Mouse (Mus musculus) midbrain, embryonic 15.5 days (tissue): ENCODE data around the gene Olfr695. TPM values are rescaled to one million over a fixed set of nuclear protein-coding genes. Genes with fewer than 3 reads are reported as not detected.
"Not testable (repeated sequence)": the region's sequence is repeated elsewhere in the genome, so short reads cannot be mapped to it uniquely, and the experiment has no call there.

Experiments used
- ATAC-seq: fragments of 200-750 bp; cut with Nextera tagmentation; replicated peaks from 2 replicates; pipeline ENCODE4 v1.8.0; 2017; ENCODE audit warnings: moderate TSS enrichment
- H3K27ac ChIP-seq: fragments of 300-500 bp; sonication (generic); 2 replicates; pipeline ENCODE4 v1.5.1; 2015; ENCODE audit warnings: mild to moderate bottlenecking, inconsistent platforms
- H3K27me3 ChIP-seq: fragments of 300-500 bp; sonication (generic); replicated peaks from 2 replicates; pipeline ENCODE4 v1.6.1; 2015; ENCODE audit warnings: inconsistent platforms
- H3K36me3 ChIP-seq: fragments of 300-500 bp; sonication (generic); replicated peaks from 2 replicates; pipeline ENCODE4 v1.6.1; 2015; ENCODE audit warnings: inconsistent platforms
- H3K4me1 ChIP-seq: fragments of 300-500 bp; sonication (generic); 2 replicates; pipeline ENCODE4 v1.6.1; 2015; ENCODE audit warnings: inconsistent platforms
- H3K4me2 ChIP-seq: fragments of 300-500 bp; sonication (generic); 2 replicates; pipeline ENCODE4 v1.6.1; 2015; ENCODE audit warnings: inconsistent platforms, mild to moderate bottlenecking, moderate library complexity
- H3K4me3 ChIP-seq: fragments of 300-500 bp; sonication (generic); 2 replicates; pipeline ENCODE4 v1.5.1; 2015; ENCODE audit warnings: mild to moderate bottlenecking, inconsistent platforms
- H3K9ac ChIP-seq: fragments of 300-500 bp; sonication (generic); 2 replicates; pipeline ENCODE4 v1.6.1; 2015; ENCODE audit warnings: mild to moderate bottlenecking, inconsistent platforms
- H3K9me3 ChIP-seq: fragments of 300-500 bp; sonication (generic); 2 replicates; pipeline ENCODE4 v1.6.1; 2016; ENCODE audit warnings: inconsistent platforms
- WGBS: fragments of 180-500 bp; shearing (Covaris S2); methylation state at CpG from one replicate; pipeline ENCODE4 v1.1.7; 2015; ENCODE audit warnings: mixed read lengths; 5-methylcytosine and 5-hydroxymethylcytosine counted together
- polyA plus RNA-seq: library from polyadenylated mRNA; unstranded; fragments of >200 nt; fragmentation: Nextera tagmentation; extraction: Ambion mirVana; gene quantifications from 2 replicates; pipeline ENCODE4 v1.2.1, GENCODE M21; 2015

Gene Olfr695
- not detected in 2 replicates for polyA plus RNA-seq

DNA sequence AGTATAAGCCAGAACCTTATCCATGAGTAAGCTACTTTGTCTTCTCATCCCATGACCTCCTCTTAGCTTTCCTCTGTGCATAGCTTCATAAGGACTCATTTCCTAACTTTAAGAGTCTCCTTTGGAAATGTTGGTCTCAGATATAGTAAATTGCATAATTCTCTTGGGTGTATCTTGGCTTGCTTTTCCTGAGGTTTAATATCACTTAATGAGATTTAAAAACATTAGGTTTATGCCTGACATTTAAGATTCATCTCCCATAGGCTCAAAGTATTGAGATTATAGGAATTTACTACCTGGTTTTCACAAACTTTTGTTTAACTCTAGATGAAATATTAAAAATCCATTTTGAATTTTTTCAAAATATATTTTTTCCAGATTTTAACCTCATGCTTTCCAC is at the start of gene Olfr695:
Gene Olfr695 (minus strand): TSS at position 101 of the 400 bp plus-strand sequence.
- no peaks in the 10 kb centered on the region for H3K36me3 ChIP-seq
- H3K4me1 ChIP-seq = no peaks in the 10 kb centered on the region
- H3K9me3 ChIP-seq = no peaks in the 10 kb centered on the region
- no peak within 1 kb of the TSS for H3K27ac ChIP-seq
- H3K27me3 ChIP-seq = no peaks in the 10 kb centered on the region
- ATAC-seq = no peak
- no peak within 1 kb of the TSS for H3K9ac ChIP-seq
- H3K4me2 ChIP-seq = no peak within 1 kb of the TSS
- no peak within 1 kb of the TSS for H3K4me3 ChIP-seq

DNA sequence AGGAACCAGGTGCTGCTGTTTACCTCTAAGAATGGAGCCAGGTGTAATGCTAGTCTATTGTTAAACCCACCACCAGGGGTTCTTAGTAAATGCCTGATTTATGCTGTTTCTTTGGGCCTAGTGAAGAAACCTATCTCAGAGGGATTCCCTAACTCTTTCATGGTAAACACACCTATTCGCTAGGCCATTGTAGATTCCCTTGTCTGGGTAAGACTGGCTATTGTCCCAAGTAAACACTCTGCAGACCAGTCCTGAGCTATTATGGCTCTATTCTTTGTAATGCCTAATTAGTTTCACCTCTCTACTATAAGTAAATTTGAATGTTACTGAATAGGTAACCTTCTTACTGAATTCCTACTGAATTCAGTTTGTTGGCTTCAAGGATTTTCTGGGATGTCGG is 44.8 kb upstream of the Olfr695 start:
- WGBS = 92% methylated on average over 2 of the region's 2 CpGs
- ATAC-seq, H3K4me1 ChIP-seq: not testable (repeated sequence)

DNA sequence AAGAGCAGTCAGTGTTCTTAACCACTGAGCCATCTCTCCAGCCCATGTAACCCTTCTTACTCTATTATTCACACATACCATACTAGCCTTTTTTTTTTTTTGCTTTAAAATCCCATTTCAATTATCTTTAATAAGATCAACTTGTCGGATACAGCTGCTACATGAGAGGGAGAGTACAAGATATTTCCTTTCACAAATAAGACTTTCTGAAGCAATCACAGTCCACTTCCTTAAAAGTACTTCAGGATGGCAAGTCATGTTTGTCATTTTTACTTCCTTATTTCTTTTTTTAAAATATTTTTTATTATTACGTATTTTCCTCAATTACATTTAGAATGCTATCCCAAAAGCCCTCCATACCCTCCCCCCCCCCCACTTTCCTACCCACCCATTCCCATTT is 42.6 kb upstream of the Olfr695 start:
- Histone ChIP-seq H3K4me2 (no peak overlapping the region), H3K9me3 (no peaks in the 10 kb centered on the region; the same call in none of the 2 replicates), H3K4me1 (no peaks in the 10 kb centered on the region), H3K36me3 (no peaks in the 10 kb centered on the region), H3K27me3 (no peaks in the 10 kb centered on the region), H3K9ac (no peak overlapping the region), H3K27ac (no peak overlapping the region), H3K4me3 (no peak overlapping the region)
- ATAC-seq = no peak
- 94% methylated on average over 2 of the region's 2 CpGs for WGBS

More for the DNA sequence above, 44.8 kb upstream of the Olfr695 start:
- not testable (repeated sequence) for H3K27me3 ChIP-seq, H3K36me3 ChIP-seq, H3K4me2 ChIP-seq, H3K9ac ChIP-seq, H3K9me3 ChIP-seq, H3K27ac ChIP-seq, H3K4me3 ChIP-seq

DNA sequence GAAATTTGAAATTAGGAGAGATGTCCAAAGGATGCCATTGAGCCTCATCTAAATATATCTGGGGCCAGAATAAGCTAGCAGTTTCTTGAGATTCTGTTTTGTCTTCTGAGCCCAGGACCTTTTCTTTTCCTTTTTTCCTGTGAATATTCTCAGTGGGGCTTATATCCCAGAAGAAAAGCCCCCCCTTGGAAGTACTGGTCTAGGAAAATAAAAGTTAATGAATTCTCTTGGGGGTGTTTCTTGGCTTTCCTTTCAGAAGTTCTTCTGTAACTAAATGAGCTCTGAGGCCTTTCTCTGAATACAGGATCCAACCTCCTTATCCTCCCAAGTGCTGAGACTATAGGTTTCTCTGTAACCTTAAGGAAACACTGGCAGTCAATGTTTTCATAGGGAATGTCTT is 39.1 kb upstream of the Olfr695 start, which contains the start of gene Olfr698:
Gene Olfr698 (minus strand): TSS at position 101 of the 400 bp plus-strand sequence.
- Histone ChIP-seq H3K4me1 (no peaks in the 10 kb centered on the region), H3K4me2 (no peak within 1 kb of the TSS), H3K4me3 (no peak within 1 kb of the TSS), H3K27me3 (no peaks in the 10 kb centered on the region), H3K9me3 (no peaks in the 10 kb centered on the region), H3K9ac (no peak within 1 kb of the TSS), H3K36me3 (no peaks in the 10 kb centered on the region), H3K27ac (no peak within 1 kb of the TSS)
- no peak for ATAC-seq

DNA sequence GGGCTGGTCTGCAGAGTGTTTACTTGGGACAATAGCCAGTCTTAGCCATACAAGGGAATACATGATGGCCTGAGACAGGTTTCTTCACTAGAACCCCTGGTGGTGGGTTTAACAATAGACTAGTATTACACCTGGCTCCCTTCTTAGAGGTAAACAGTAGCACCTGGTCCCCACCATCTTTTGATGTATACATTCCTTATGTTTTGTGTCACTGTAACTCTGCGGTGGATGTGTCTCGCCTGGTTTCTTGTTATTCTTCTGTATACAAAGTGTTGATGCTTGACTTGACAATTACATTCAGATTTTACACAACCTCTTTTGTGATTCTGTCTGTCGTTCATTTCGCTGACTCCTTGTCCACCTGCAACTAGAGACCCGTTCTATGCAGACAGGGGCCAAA is 29.6 kb upstream of the Olfr695 start:
- no peak for ATAC-seq
- H3K4me1 ChIP-seq = no peaks in the 10 kb centered on the region
- no peaks in the 10 kb centered on the region for H3K9me3 ChIP-seq
- H3K27me3 ChIP-seq = no peaks in the 10 kb centered on the region
- no peaks in the 10 kb centered on the region for H3K36me3 ChIP-seq
- WGBS = 91% methylated on average over 5 of the region's 5 CpGs
- no peak overlapping the region for H3K4me3 ChIP-seq
- no peak overlapping the region for H3K4me2 ChIP-seq
- H3K9ac ChIP-seq = no peak overlapping the region
- no peak overlapping the region for H3K27ac ChIP-seq

DNA sequence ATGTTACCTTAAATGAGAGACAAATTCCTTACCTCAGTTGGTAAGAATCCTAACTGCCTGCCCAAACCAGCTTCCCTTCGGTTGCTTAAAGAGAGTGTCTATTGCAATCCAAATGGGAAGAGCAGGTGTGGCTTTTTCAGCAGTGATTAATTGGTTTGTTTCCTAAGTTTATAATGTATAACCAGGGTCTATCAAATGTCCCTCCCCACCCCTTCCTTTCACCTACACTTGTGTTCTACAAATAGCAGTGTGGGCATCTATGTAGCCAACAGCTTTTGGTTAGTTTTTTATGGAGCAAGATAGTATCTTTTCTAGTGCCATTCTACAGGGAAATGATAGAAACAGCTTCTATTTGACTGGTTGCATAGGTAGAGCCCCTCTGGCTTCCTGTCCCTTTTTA is 26.1 kb upstream of the Olfr695 start, which contains the start of gene Olfr697:
Gene Olfr697 (minus strand): TSS at position 101 of the 400 bp plus-strand sequence.
- Histone ChIP-seq H3K27me3 (no peaks in the 10 kb centered on the region), H3K27ac (no peak within 1 kb of the TSS), H3K9ac (no peak within 1 kb of the TSS), H3K4me3 (no peak within 1 kb of the TSS), H3K36me3 (no peaks in the 10 kb centered on the region), H3K4me2 (no peak within 1 kb of the TSS), H3K9me3 (no peaks in the 10 kb centered on the region), H3K4me1 (no peaks in the 10 kb centered on the region)
- 78% methylated on average over 1 of the region's 1 CpGs for WGBS
- no peak for ATAC-seq

DNA sequence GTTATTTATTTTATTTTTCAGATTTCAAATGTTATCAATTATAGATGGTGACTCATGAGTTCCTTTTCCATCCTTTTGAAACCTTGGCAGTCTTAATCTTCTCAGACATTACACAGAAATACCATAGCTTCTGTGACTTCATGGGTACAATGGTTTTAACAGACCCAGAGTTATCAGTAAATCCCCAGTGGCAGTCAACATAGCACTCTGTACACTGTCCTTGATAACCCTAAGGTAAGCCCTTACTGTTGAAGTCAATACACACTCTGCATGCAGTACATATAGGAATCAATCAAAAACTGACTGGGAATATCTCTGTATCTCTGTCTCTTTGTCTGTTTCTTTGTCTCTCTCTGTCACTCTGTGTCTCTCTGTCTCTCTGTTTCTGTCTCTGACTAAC is 20.8 kb upstream of the Olfr695 start:
- H3K27ac ChIP-seq = no peak overlapping the region
- ATAC-seq = no peak
- H3K27me3 ChIP-seq = no peaks in the 10 kb centered on the region
- no peak overlapping the region for H3K4me3 ChIP-seq
- no peak overlapping the region for H3K4me2 ChIP-seq
- no peaks in the 10 kb centered on the region for H3K36me3 ChIP-seq
- H3K9me3 ChIP-seq = no peaks in the 10 kb centered on the region
- no peaks in the 10 kb centered on the region for H3K4me1 ChIP-seq
- no peak overlapping the region for H3K9ac ChIP-seq

DNA sequence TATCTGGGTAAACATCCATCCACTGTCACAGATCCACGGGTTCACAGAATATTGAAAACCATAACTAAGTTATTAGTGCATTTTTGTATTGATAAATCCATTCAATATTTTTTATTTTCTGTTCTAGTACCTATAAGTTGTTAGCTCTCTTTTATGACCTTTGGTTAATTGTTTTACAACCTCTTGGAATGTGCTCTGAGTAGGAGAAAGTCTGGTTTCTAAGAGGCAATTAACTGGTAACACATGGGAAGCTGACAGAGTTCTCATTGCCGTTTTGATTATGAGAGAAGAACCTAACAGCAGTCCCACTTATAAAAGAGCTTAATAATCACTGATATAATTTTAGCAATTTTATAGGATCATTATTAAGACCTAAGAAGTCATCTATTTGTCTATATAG is 17.5 kb upstream of the Olfr695 start:
- Histone ChIP-seq H3K4me3 (no peak overlapping the region), H3K9me3 (no peaks in the 10 kb centered on the region), H3K27ac (no peak overlapping the region), H3K36me3 (no peaks in the 10 kb centered on the region), H3K4me1 (no peaks in the 10 kb centered on the region), H3K4me2 (no peak overlapping the region), H3K9ac (no peak overlapping the region), H3K27me3 (no peaks in the 10 kb centered on the region)
- 77% methylated on average over 2 of the region's 2 CpGs for WGBS
- no peak for ATAC-seq

DNA sequence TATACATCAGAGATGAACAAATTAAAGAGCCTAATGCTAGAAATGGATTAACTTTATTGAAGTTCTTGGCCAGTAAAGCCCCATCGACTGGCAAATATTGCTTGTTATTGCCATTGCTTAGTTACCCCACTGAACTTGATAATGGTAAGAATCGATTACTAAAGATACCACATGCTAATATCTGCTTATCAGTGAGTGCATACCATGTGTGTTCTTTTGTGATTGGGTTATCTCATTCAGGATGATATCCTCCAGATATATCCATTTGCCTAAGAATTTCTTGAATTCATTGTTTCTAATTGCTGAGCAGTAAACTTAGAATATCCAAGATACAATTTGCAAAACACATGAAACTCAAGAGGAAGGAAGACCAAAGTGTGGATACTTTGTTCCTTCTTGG is 9.5 kb upstream of the Olfr695 start:
- H3K4me3 ChIP-seq, H3K4me1 ChIP-seq, H3K36me3 ChIP-seq, H3K9ac ChIP-seq, H3K4me2 ChIP-seq, H3K27me3 ChIP-seq, H3K27ac ChIP-seq, H3K9me3 ChIP-seq, ATAC-seq: not testable (repeated sequence)
- WGBS = 88% methylated on average over 2 of the region's 2 CpGs

DNA sequence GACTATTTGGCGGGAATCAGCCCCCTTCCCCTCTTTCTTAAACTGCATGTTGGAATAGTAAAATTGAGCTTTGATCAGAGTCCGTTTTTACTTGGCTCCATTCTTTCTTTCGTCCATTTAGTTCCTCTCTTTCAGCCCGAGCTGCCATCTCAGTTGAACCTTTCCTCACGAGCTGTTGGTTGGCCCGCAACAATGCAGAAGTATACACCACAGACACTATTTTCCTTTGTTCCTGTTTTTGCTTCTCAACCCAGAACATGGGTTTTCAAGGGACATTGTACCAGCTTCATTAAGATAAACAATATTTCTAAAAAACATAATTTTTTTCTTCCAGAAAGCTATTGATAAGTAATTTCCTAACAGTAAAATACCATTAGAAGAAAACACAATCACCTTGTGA is 4.7 kb downstream of the Olfr695 start:
- Histone ChIP-seq H3K9me3 (no peaks in the 10 kb centered on the region), H3K4me1 (no peaks in the 10 kb centered on the region), H3K27ac (no peak overlapping the region), H3K4me2 (no peak overlapping the region), H3K9ac (no peak overlapping the region), H3K4me3 (no peak overlapping the region), H3K27me3 (no peaks in the 10 kb centered on the region), H3K36me3 (no peaks in the 10 kb centered on the region)
- ATAC-seq = no peak
- WGBS = 91% methylated on average over 6 of the region's 6 CpGs

DNA sequence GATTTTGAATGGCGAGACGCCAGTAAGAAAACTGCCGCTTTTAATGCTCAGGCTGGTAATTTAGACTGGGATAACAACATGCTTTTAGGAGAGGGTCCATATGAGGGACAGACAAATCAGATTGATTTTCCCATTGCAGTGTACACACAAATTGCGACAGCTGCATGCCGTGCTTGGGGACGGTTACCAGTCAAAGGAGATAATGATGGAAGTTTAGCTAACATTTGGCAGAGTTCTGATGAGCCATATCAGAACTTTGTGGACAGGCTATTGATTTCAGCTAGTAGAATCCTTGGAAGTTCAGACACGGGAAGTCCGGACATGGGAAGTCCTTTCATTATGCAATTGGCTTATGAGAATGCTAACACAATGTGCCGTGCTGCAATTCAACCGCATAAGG is 8.5 kb downstream of the Olfr695 start:
- H3K4me3 ChIP-seq, H3K27me3 ChIP-seq, ATAC-seq, H3K9me3 ChIP-seq, H3K4me1 ChIP-seq, H3K9ac ChIP-seq, H3K27ac ChIP-seq, H3K4me2 ChIP-seq, H3K36me3 ChIP-seq: not testable (repeated sequence)
- WGBS = 76% methylated on average over 10 of the region's 10 CpGs

DNA sequence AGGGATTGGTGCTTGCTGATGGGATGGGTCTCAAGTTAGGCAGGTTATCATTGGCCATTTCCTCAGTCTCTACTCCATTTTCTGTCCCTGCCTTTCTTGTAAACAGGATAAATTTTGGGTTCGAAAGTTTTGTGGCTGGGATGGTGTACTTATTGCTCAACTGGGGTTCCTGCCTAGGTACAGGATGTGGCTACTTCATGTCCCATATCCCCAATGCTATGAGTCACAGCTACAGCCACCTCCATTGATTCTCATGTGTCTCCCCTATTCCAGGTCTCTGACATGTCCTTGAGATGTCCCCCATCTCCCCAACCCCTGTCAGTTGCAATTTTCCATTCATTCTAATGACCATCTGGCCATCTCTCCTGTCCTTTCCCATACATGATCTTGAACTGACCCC is 19.3 kb downstream of the Olfr695 start:
- H3K4me3 ChIP-seq = no peak overlapping the region
- H3K36me3 ChIP-seq = no peaks in the 10 kb centered on the region
- no peaks in the 10 kb centered on the region for H3K4me1 ChIP-seq
- no peak overlapping the region for H3K4me2 ChIP-seq
- H3K27me3 ChIP-seq = no peaks in the 10 kb centered on the region
- WGBS = 90% methylated on average over 1 of the region's 1 CpGs
- no peak for ATAC-seq
- H3K9ac ChIP-seq = no peak overlapping the region
- H3K27ac ChIP-seq = no peak overlapping the region
- no peaks in the 10 kb centered on the region for H3K9me3 ChIP-seq

DNA sequence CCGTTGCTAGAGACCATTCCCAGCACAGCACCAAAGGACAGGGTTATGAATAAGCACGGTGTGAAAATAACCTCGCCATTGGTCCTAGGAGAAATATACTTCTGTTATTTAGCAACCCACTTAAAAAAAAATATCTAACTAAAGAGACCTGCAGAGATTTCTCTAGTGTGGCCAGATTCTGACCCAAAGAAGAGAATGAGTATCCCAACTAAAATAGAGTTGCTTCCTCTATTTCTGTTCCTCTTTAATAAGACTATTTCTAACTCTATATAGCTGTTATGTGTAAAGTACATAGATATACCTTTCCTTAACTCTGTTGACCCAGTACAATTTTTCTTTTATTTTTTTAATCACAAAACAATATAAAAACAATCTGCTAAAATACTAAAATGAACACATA is 23.2 kb downstream of the Olfr695 start:
- H3K27me3 ChIP-seq = no peaks in the 10 kb centered on the region
- no peaks in the 10 kb centered on the region for H3K4me1 ChIP-seq
- H3K4me2 ChIP-seq = no peak overlapping the region
- no peak for ATAC-seq
- H3K36me3 ChIP-seq = no peaks in the 10 kb centered on the region
- H3K4me3 ChIP-seq = no peak overlapping the region
- no peak overlapping the region for H3K27ac ChIP-seq
- no peak overlapping the region for H3K9ac ChIP-seq
- 90% methylated on average over 3 of the region's 3 CpGs for WGBS
- H3K9me3 ChIP-seq = no peaks in the 10 kb centered on the region

DNA sequence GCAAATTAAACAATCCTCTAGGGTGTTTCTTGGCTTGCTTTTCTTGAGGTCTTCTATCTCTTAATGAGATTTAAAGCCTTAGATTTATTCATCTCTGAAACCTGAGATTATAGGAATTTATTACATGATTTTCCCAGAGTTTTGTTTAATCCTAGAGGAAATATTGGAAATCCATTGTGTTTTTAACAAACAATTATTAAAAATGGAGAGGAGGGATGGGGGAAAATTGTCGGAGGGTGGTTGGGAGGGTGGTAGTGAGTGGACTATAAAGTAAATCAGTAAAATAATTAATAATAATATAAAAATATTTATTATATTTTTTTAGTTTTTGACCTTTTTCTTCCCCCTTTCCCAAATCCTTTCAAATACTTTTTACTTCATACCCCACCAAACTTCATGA is 24.5 kb downstream of the Olfr695 start, which contains the start of gene Olfr694:
Gene Olfr694 (minus strand): TSS at position 101 of the 400 bp plus-strand sequence.
- H3K9ac ChIP-seq = no peak within 1 kb of the TSS
- ATAC-seq = no peak
- H3K4me2 ChIP-seq = no peak within 1 kb of the TSS
- no peaks in the 10 kb centered on the region for H3K36me3 ChIP-seq
- no peak within 1 kb of the TSS for H3K4me3 ChIP-seq
- no peaks in the 10 kb centered on the region for H3K9me3 ChIP-seq
- no peaks in the 10 kb centered on the region for H3K27me3 ChIP-seq
- 94% methylated on average over 1 of the region's 1 CpGs for WGBS
- H3K4me1 ChIP-seq = no peaks in the 10 kb centered on the region
- no peak within 1 kb of the TSS for H3K27ac ChIP-seq
